In genomic region chr11:11242694-11243377, GRCm38 (mm10) we compare ENCODE assay signal across 22 mouse cellular contexts.
A peak's percentile ranks its signal among the peaks of the same experiment; 100 is the strongest.
DNase-seq lines count a peak whose midpoint lies in the region; ATAC-seq and TF ChIP-seq lines count a peak whose summit lies in the region.
"Had no signal": no experiment of that assay in that cellular context is flagged by ENCODE, and none has a peak within 500 bp of the region (broad histone marks: within the 10 kb centered on the region; RNA-seq: fewer than 3 reads in every experiment).

No protein-coding gene starts in this region.

- H3K36me3 ChIP-seq in forebrain, postnatal 0 days (ENCODE audit: insufficient read depth) = no peaks in the 10 kb centered on the region
- no peaks in the 10 kb centered on the region for H3K36me3 ChIP-seq in neural tube, embryonic 15.5 days
- H3K36me3 ChIP-seq: G1E; hindbrain, embryonic 15.5 days; limb, embryonic 10.5 days; liver, embryonic 15.5 days had no signal

- no peak overlapping the region for H3K27ac ChIP-seq in forebrain, postnatal 0 days (ENCODE audit: low read depth, low read length)
- H3K27ac ChIP-seq in neural tube, embryonic 15.5 days (replicated peaks) = no peak overlapping the region
- H3K27ac ChIP-seq: hindbrain, embryonic 15.5 days; layer of hippocampus, adult 2 months; limb, embryonic 10.5 days; liver, embryonic 15.5 days had no signal

- TF ChIP-seq CTCF in forebrain, postnatal 0 days (IDR thresholded peaks at IDR 0.05; ENCODE audit: low read depth) = no peak

- no peak overlapping the region for H3K9ac ChIP-seq in forebrain, postnatal 0 days
- no peak overlapping the region for H3K9ac ChIP-seq in neural tube, embryonic 15.5 days (replicated peaks)
- H3K9ac ChIP-seq: hindbrain, embryonic 15.5 days; liver, embryonic 15.5 days had no signal

- peak; percentile 62 for ATAC-seq in frontal cortex, adult (ENCODE audit: low TSS enrichment)
- peak; percentile 81 for ATAC-seq in forebrain, postnatal 0 days
- ATAC-seq in neural tube, embryonic 15.5 days (ENCODE audit: low FRiP score) = no peak
- ATAC-seq: intestine, embryonic 16.5 days had no signal

- no peaks in the 10 kb centered on the region for H3K4me1 ChIP-seq in forebrain, postnatal 0 days (ENCODE audit: insufficient read depth)
- no peaks in the 10 kb centered on the region for H3K4me1 ChIP-seq in neural tube, embryonic 15.5 days
- H3K4me1 ChIP-seq: hindbrain, embryonic 15.5 days; liver, embryonic 15.5 days had no signal

- no peak overlapping the region for H3K4me2 ChIP-seq in forebrain, postnatal 0 days (ENCODE audit: low read depth)
- H3K4me2 ChIP-seq in neural tube, embryonic 15.5 days = no peak overlapping the region
- H3K4me2 ChIP-seq: hindbrain, embryonic 15.5 days; liver, embryonic 15.5 days had no signal

- no peak overlapping the region for H3K4me3 ChIP-seq in forebrain, postnatal 0 days (ENCODE audit: low read depth, low read length)
- no peak overlapping the region for H3K4me3 ChIP-seq in neural tube, embryonic 15.5 days (replicated peaks)
- H3K4me3 ChIP-seq: hindbrain, embryonic 15.5 days; layer of hippocampus, adult 2 months; limb, embryonic 10.5 days; liver, embryonic 15.5 days had no signal

- DNase-seq in frontal cortex, postnatal 14 days (ENCODE audit: low spot score in 2 of 2) = no peak
- DNase-seq in retina, postnatal 1 day = peak; percentile 55
- no peak for DNase-seq in retina, embryonic 14.5 days (ENCODE audit: low spot score)
- peak; percentile 30 for DNase-seq in forebrain, postnatal 0 days
- no peak for DNase-seq in gastrocnemius, adult 8-10 months (ENCODE audit: low spot score in 2 of 2)
- DNase-seq: adrenal gland, adult 2 months; B cell, adult 2 months; cerebellum, adult 8-10 months; cerebellum, postnatal 36 days; embryo, embryonic 11 days; kidney, postnatal 25 days; liver; lung, postnatal 4 days had no signal

- H3K27me3 ChIP-seq in forebrain, postnatal 0 days (ENCODE audit: insufficient read depth, low read length) = no peaks in the 10 kb centered on the region
- no peaks in the 10 kb centered on the region for H3K27me3 ChIP-seq in neural tube, embryonic 15.5 days (replicated peaks)
- H3K27me3 ChIP-seq: CH12.LX; hindbrain, embryonic 15.5 days; liver, embryonic 15.5 days had no signal

- WGBS in forebrain, postnatal 0 days = 29% methylated on average over 6 of the region's 6 CpGs
- WGBS in neural tube, embryonic 15.5 days = 72% methylated on average over 6 of the region's 6 CpGs

- no peaks in the 10 kb centered on the region for H3K9me3 ChIP-seq in forebrain, postnatal 0 days (ENCODE audit: low read length)
- no peaks in the 10 kb centered on the region for H3K9me3 ChIP-seq in neural tube, embryonic 15.5 days (replicated peaks)
- H3K9me3 ChIP-seq: G1E; hindbrain, embryonic 15.5 days; limb, embryonic 10.5 days; liver, embryonic 15.5 days had no signal

Comparison
In these comparisons a context has a peak if more than half of its experiments do, and no peak if none do; other contexts are left out.
1. DNase-seq: peak in retina, postnatal 1 day (single experiment) and forebrain, postnatal 0 days (single experiment); none in frontal cortex, postnatal 14 days (0 of 2), retina, embryonic 14.5 days (single experiment) and gastrocnemius, adult 8-10 months (0 of 2).